Mouse (Mus musculus): ENCODE data around the gene Cald1. TPM values are rescaled to one million over a fixed set of nuclear protein-coding genes. Genes with fewer than 3 reads are reported as not detected.

Gene Cald1
- polyA plus RNA-seq, 1 experiment from 2014 or later, result 59.2 TPM

DNA sequence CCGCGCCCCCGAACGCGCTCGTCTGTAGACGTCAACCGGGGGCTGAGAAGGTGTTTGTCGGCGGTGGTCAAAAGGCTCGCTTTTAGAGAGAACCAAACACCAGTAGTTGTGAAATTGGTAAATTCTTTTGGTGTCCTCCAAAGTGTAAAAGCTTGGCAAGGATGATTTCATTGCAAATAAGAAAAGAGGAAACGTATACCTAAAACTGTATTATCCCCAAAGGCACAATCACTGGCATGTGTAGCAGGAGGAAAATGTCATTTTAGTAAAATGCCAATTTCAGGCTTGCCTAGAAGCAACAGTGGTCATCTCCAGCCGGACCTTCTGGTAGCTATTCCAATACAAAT, 182.6 kb downstream of the Cald1 start:
- H3K9me3 ChIP-seq (replicated peaks), result no peaks in the 10 kb centered on the region
- WGBS, result 4% methylated on average over 13 of the region's 13 CpGs
- H3K4me3 ChIP-seq (replicated peaks), result peak overlapping the region; percentile 56
- no peaks in the 10 kb centered on the region for H3K27me3 ChIP-seq (replicated peaks)
- peak overlapping the region; percentile 62 for H3K4me2 ChIP-seq
- peak overlapping the region; percentile 96 for H3K27ac ChIP-seq (replicated peaks)
- peaks cover 2% of the 10 kb centered on the region; the same call in 1 of the 2 replicates for H3K4me1 ChIP-seq
- H3K9ac ChIP-seq (replicated peaks), result peak overlapping the region; percentile 80
- no peak for ATAC-seq (ENCODE audit: low FRiP score)
- H3K36me3 ChIP-seq, result peaks cover 5% of the 10 kb centered on the region; the same call in 1 of the 2 replicates

DNA sequence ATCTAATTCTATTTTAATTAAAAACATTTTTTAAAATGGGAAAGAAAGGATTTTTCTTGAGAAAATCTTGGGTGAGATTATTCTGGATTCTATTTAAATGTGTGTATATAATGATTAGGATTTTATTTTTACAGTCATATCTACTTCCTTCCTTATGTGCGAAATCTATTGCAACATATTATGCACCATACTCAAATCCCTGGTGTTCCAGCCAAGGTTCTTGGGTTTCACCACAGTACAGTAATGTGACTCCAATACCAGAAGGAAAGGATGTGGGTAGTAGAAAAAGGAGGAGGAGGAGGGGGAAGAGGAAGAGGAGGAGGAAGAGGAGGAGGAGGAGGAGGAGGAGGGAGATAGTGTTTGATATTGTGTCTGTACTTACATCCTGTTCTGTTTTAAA, 184.2 kb downstream of the Cald1 start:
- H3K4me2 ChIP-seq, result no peak overlapping the region
- no peak overlapping the region for H3K4me3 ChIP-seq (replicated peaks)
- peaks cover 6% of the 10 kb centered on the region; the same call in 1 of the 2 replicates for H3K36me3 ChIP-seq
- 97% methylated on average over 1 of the region's 1 CpGs for WGBS
- no peaks in the 10 kb centered on the region for H3K9me3 ChIP-seq (replicated peaks)
- no peak overlapping the region for H3K9ac ChIP-seq (replicated peaks)
- H3K27me3 ChIP-seq (replicated peaks), result no peaks in the 10 kb centered on the region
- ATAC-seq (ENCODE audit: low FRiP score), result no peak
- peaks cover 2% of the 10 kb centered on the region; the same call in 1 of the 2 replicates for H3K4me1 ChIP-seq
- no peak overlapping the region for H3K27ac ChIP-seq (replicated peaks)

GRCm38 (mm10) chr6:34796881-34797280, 198.6 kb downstream of the Cald1 start:
- Histone ChIP-seq H3K36me3 (no peaks in the 10 kb centered on the region), H3K9ac (replicated peaks) (no peak overlapping the region), H3K9me3 (replicated peaks) (no peaks in the 10 kb centered on the region), H3K4me1 (no peaks in the 10 kb centered on the region), H3K27ac (replicated peaks) (no peak overlapping the region), H3K4me3 (replicated peaks) (no peak overlapping the region), H3K27me3 (replicated peaks) (no peaks in the 10 kb centered on the region), H3K4me2 (no peak overlapping the region)
- 86% methylated on average over 3 of the region's 3 CpGs for WGBS
- no peak for ATAC-seq (ENCODE audit: low FRiP score)

DNA sequence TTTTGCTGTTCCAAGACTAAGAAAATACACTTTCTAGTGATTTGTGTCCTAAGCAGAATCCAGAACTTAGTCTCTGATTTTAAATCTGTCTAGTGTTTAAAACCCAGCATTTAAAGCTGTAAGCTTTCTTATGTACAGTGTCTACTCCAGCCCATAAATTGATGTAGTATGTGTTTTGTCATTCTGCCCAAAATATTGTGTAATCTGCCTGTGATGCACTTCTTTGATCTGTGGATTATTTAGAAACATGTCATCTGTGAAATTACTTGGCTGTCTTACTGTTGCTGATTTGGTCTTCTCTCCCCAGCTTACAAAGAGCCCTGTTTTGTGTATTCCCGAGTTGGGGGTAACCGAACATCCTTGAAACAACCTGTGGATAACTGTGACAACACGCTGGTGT, 199.6 kb downstream of the Cald1 start:
- no peaks in the 10 kb centered on the region for H3K4me1 ChIP-seq
- H3K27me3 ChIP-seq (replicated peaks), result no peaks in the 10 kb centered on the region
- H3K9me3 ChIP-seq (replicated peaks), result no peaks in the 10 kb centered on the region
- H3K4me3 ChIP-seq (replicated peaks), result no peak overlapping the region
- H3K9ac ChIP-seq (replicated peaks), result no peak overlapping the region
- H3K27ac ChIP-seq (replicated peaks), result no peak overlapping the region
- no peak overlapping the region for H3K4me2 ChIP-seq
- no peaks in the 10 kb centered on the region for H3K36me3 ChIP-seq
- ATAC-seq (ENCODE audit: low FRiP score), result no peak
- WGBS, result 84% methylated on average over 3 of the region's 3 CpGs

GRCm38 (mm10) chr6:34805582-34805981, 207.3 kb downstream of the Cald1 start:
- ATAC-seq (ENCODE audit: low FRiP score), result no peak
- WGBS, result 83% methylated on average over 2 of the region's 2 CpGs

GRCm38 (mm10) chr6:34810651-34811050, 212.4 kb downstream of the Cald1 start:
- Histone ChIP-seq H3K36me3 (no peaks in the 10 kb centered on the region), H3K4me3 (replicated peaks) (no peak overlapping the region), H3K27ac (replicated peaks) (no peak overlapping the region), H3K27me3 (replicated peaks) (no peaks in the 10 kb centered on the region), H3K9ac (replicated peaks) (no peak overlapping the region), H3K4me2 (no peak overlapping the region), H3K9me3 (replicated peaks) (no peaks in the 10 kb centered on the region), H3K4me1 (no peaks in the 10 kb centered on the region)
- ATAC-seq (ENCODE audit: low FRiP score), result no peak
- WGBS, result 94% methylated on average over 4 of the region's 4 CpGs

More at GRCm38 (mm10) chr6:34805582-34805981, 207.3 kb downstream of the Cald1 start:
- Histone ChIP-seq H3K9ac (replicated peaks) (no peak overlapping the region), H3K36me3 (no peaks in the 10 kb centered on the region), H3K27ac (replicated peaks) (no peak overlapping the region), H3K4me3 (replicated peaks) (no peak overlapping the region), H3K4me2 (no peak overlapping the region), H3K4me1 (no peaks in the 10 kb centered on the region), H3K27me3 (replicated peaks) (no peaks in the 10 kb centered on the region), H3K9me3 (replicated peaks) (no peaks in the 10 kb centered on the region)

GRCm38 (mm10) chr6:34824406-34824805, 226.1 kb downstream of the Cald1 start:
- no peak for ATAC-seq (ENCODE audit: low FRiP score)
- Histone ChIP-seq H3K36me3 (no peaks in the 10 kb centered on the region), H3K4me1 (no peaks in the 10 kb centered on the region), H3K27ac (replicated peaks) (no peak overlapping the region), H3K9me3 (replicated peaks) (no peaks in the 10 kb centered on the region), H3K27me3 (replicated peaks) (no peaks in the 10 kb centered on the region), H3K9ac (replicated peaks) (no peak overlapping the region), H3K4me3 (replicated peaks) (no peak overlapping the region), H3K4me2 (no peak overlapping the region)

Other genes with a start within 250 kb of the Cald1 start
- gene Akr1b8, start 244.4 kb upstream of the Cald1 start, polyA plus RNA-seq (2015; fragmentation: Nextera tagmentation; extraction: Ambion mirVana), result 4.7 and 5.7 TPM in 2 replicates
- gene Akr1b10, start 214.3 kb upstream of the Cald1 start, polyA plus RNA-seq (2015; fragmentation: Nextera tagmentation; extraction: Ambion mirVana), result 13.7 and 16.0 TPM in 2 replicates
- gene Akr1b7, start 186.2 kb upstream of the Cald1 start, polyA plus RNA-seq (2015; fragmentation: Nextera tagmentation; extraction: Ambion mirVana), result 0.35 and 0.65 TPM in 2 replicates
- gene Bpgm, start 122.3 kb upstream of the Cald1 start, polyA plus RNA-seq (2015; fragmentation: Nextera tagmentation; extraction: Ambion mirVana), result 70.5 and 82.6 TPM in 2 replicates
- 12.1 and 13.0 TPM in 2 replicates for gene Agbl3, start 181.9 kb downstream of the Cald1 start, polyA plus RNA-seq (2015; fragmentation: Nextera tagmentation; extraction: Ambion mirVana)